Mouse (Mus musculus) splenic B cell, adult 2 months (primary cell): ENCODE measurements around the gene Cyth1.

ENCODE experiments used
- DNase-seq: peaks from one replicate; pipeline ENCODE4 v3.0.0-alpha.2; 2011; ENCODE audit warnings: low read depth, low spot score
- H3K27me3 ChIP-seq: 2 replicates; pipeline ENCODE4 v1.6.1; 2012; ENCODE audit warnings: mild to moderate bottlenecking, low read length, moderate library complexity, mixed read lengths; ENCODE audit not compliant: control insufficient read depth, poor library complexity, insufficient read depth, severe bottlenecking
- H3K36me3 ChIP-seq: 2 replicates; pipeline ENCODE4 v1.6.1; 2012; ENCODE audit warnings: mild to moderate bottlenecking, low read length, moderate library complexity, mixed read lengths; ENCODE audit not compliant: control insufficient read depth, poor library complexity, insufficient read depth, severe bottlenecking

Cyth1 gene

DNA sequence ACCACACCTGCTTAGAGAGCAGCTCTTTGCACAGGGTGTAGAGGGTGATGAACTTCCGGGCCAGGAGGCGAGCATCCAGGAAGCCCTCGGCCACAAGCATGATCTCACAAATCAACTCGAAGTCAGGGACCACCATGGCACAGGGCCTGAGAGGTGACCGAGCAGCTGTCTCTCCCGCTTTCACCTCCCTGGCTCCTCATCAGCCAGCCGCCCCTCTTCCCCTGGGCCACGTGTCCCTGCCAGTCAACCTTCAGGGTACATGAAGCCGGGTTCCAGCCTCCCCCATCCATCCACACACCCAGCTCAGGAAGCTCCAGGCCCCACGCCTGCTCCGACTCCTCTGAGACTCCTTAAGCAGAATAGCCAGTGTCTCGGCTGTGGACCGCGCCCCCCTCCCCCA, 166.1 kb downstream of the Cyth1 start:
- H3K27me3 ChIP-seq = no peaks in the 10 kb centered on the region
- DNase-seq = no peak
- no peaks in the 10 kb centered on the region for H3K36me3 ChIP-seq
